Mouse (Mus musculus) WW6 (cell line): ENCODE data around the gene Senp2.

Experiments
- DNase-seq: peaks from one replicate; pipeline ENCODE4 v3.0.0-alpha.2; 2013; ENCODE audit warnings: low read depth, low spot score

The Senp2 gene

DNA sequence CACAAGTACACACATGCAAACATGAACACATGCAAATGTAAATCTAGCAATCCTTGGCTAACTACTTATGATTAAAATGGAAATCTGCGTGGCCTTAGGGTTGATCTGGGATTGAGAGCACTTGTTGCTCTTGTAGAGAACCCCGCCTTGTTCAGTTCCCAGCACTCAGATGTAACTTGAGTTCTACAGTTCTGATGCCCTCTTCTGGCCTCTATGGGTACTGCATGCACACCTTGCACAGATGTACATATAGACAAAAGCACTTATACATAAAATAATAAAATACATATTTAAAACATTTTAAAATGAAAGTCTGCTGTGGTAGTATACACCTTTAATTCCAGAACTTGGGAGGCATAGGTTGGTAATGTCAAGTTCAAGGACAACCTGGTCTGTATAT, 12.8 kb downstream of the Senp2 start:
- DNase-seq = no peak

DNA sequence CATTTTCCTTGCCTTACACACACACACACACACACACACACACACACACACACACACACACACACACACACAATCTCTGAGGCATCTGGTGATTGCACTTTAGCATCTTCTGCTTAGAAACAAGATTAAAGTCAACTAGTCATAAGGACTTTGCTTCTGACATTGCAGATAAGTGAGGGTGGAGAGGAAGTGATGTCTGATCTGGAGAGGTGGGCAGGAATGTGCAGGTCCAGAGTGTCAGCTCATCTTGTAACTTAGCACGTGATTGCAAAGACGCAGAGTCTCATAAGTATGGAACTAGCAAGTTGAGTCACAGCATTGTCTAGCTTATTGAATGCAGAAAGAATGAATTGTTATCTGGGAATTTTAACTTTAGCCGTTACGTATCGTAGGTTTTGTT, 18.2 kb downstream of the Senp2 start:
- no peak for DNase-seq

DNA sequence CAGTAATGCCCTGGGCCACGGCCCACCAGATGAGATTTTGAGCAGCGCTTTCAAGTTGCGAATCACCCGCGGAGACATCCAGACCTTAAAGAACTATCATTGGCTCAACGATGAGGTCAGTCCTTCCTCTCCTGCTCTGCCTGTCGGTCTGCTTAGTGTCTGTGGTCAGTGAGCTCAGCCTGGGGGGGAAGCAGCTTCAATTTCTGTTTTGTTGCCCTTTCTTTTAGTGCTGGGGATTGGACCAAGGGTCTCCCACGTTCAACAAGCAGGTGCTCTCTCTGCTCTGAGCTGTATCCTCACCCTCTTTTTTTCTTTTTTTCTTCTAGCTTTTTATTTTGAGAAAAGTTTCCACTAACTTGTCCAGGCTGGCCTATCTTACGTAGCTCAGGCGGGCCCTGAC, 29.3 kb downstream of the Senp2 start:
- no peak for DNase-seq

DNA sequence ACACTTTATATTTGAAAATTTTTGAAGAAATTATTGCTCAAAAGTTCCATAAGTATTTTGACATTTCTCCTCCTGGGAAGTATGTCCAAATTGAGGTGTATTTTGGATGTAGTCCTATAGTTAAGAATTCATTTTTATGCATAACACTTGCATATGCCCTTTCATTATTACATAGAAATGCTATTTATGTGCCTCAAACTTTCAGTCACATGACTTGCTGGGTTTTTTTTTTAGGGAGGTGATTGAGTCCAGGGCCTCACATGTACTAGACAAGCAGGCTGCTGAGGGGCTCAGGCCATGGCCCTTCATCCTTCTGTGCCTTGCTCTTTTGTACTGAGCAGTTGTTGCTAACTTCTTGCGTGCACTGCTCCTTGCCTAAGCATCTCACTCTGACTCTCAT, 30.7 kb downstream of the Senp2 start:
- DNase-seq = no peak

DNA sequence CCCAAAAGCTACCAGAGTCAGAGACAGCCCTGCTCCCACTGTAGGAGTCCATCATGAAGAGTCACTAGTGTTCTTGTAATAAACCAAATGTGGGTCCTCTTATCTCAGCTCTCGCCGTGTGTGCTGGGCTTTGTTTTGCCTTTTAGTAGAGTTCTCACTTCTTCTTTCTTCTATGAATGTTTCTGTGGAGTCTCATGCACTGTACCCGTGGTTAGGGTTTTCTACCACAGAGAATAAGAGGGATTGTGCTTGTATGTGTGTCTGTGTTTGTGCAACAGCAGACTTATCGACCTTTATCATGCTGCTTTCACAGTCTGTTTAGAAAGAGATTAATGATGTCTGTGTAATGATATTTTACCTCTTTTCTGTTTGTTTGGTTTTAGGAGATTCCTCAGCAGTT, 34.5 kb downstream of the Senp2 start:
- DNase-seq = no peak

DNA sequence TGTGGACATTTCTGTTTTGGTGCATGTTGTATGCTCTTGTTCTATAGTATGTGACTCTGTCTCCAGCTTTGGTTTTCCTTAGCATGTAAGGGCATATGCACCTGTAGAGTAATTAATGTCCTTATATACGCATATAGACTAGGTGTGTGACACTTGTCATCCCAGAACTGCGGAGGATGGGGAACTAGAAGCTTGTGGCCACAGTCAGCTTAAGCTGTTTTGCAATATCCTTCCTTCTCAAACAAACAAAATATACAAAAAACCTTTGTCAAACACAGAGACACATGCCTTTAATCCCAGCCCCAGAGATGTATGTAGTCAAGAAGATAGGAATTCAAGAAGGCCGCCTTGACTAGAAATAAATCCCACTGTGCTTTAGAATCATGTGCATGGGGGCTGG, 36.6 kb downstream of the Senp2 start:
- no peak for DNase-seq

DNA sequence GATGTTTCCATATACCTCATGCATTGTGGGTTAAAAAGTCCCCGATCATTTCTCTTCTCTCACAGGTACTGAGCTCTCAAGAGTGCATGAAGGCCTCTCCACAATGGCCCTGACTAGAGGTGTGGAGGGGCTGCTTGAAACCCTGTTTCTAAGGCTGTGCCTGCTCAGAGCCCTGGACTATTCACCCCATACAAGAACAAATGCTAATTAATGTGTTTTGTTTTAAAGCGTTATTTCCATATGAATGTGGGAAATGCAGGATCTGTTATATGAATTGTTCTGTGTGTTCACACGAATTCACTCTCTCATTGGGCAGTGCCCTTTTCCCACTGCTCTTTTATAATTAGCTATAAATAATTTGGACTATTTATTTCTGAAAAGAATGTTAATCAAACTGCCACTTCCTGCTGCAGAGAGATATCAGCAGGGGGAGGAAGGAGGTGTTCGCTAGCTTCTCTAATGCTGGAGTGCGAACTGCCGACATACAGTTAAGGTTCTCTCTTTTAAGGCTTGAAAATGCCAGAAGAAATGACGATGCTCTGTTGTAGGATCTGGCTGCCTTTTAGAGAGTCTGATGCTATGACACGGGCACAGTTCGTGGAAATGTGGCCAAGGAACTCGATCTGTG, 37.6 kb downstream of the Senp2 start:
- no peak for DNase-seq

DNA sequence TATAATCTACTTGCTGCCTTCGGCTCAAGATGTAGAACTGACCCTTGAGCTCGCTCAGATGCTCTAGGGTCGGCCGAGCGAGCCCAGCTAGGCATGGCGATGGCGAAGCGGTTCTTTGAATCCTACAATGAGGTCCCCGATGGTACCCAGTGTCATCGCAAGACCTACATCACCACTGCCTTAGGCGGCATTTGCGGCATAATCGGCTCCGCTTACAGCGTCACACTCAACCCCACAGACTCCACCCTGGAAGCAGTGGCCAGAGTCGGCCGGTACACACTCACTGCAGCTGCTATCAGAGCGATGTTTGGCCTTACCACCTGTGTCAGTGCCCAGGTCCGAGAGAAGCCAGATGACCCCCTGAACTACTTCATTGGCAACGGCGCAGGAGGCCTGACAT, 44.1 kb downstream of the Senp2 start:
- no peak for DNase-seq

DNA sequence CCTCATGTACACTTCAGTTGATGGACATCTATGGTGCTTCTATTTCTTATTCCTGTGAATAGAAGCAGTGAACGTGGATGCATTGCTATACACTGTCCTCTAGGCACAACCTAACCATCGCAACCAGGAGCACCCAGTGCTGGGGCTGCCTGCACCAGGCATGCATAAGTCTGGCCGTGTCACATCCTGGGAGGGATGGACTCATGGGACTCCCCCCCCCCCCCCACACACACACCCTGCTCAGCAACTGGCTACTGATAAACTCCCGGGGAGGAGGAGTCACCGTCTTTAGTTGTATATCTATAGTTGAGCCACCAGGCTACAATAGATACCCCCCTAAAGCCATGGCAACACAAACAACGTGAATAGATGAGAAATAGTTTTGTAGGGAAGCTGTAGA, 48.2 kb downstream of the Senp2 start:
- no peak for DNase-seq

DNA sequence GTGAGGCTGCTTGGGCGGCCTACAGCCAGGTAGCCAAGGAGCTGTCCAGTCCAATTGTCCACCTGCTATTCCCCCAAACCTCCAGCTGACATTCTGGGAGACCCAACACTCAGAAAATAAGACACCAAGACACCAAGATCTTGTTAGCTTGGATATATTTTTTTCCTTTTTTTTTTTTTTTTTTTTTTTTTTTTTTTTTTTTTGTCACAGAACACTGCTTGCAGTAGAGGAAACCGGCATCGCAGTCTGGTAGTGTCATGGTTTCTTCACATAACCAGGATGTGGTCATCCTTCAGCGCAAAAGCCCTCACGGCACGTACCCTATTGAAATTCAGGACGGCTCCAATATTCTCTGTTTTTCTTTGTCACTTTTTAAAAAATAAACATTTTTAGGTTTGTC, 49.6 kb downstream of the Senp2 start:
- DNase-seq = no peak

DNA sequence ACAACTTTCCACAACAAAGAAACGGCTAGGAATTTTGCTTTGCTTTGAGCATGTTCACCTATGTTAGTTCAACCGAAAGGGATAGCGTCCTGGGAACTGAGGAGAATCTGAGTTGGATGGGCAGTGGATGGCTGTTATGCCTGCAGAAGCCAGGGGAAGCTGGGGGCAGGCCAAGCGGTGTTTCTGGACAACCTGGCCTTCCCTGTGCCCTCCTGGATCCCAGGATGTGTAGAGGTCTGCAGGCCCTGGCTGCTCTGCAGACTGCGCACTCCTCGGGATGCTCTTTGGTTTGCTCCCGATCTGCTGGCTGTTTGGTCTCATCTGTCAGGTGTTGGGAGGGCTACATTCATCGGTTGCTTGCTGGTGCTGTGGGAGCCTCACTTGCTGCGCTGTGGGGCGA, 51.1 kb downstream of the Senp2 start:
- DNase-seq = no peak

DNA sequence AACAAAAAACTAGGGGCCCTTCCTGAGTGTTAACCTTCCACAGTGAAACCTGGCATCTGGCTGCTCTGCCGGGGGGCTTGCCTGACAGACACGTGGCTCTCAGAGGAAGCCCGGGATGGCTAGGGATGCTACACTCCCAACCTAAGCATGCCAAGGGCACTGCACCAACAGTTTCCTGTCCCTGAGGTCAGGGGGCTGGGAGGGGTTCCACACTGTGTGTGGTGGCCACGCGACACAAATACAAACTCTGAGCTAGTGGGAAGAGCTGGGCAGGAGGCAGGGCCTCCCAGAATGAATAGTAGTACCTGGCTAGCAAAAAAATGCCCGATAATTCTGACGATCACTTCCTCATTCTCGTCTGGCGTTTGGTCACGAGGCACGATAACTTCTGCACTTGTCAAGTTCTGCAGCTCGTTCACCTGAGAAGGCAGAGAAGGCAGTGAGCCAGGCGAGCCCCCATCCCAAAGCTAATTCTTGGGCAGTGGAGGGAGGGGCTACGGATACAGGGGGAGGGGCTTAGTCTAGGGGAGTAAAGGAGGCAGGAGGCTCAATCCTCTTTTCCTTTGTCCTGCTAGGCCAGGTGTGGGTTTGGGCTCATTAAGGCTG, 52.4 kb downstream of the Senp2 start:
- DNase-seq = no peak

DNA sequence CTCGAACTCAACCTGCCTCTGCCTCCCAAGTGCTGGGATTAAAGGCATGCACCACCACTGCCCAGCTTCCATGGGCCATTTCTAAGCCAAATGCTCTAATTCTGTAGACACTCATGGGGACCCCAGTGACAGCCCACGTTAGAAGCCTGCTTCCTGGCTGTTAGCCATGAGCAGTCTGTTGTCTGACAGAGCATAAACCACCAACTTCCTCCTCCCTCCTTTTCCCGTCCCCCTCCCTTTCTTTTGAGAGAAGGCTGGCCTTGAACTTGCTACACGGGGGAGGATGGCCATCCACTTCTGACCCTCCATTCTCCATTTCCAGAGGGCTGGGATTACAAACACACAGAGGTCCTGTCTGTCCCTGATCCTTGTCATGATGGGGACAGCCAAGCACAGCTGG, 53.0 kb downstream of the Senp2 start:
- no peak for DNase-seq

DNA sequence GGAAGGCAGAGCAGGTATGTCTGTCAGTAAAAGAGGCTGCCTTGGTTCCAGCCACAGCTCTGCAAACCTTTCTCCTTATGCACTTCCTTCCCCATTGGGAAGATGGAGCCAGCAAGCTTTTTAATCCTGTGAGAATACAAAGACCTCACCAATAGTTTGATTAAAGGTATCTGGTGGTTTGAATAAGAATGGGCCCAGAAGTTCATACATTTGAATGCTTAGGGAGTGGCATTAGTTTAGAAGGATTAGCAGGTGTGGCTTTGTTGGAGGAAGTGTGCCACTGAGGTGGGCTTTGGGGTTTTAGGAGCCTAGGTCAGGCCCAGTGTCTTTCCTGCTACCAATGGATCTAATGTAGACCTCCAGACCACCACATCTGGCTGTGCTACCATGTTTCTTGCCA, 56.3 kb downstream of the Senp2 start:
- no peak for DNase-seq

DNA sequence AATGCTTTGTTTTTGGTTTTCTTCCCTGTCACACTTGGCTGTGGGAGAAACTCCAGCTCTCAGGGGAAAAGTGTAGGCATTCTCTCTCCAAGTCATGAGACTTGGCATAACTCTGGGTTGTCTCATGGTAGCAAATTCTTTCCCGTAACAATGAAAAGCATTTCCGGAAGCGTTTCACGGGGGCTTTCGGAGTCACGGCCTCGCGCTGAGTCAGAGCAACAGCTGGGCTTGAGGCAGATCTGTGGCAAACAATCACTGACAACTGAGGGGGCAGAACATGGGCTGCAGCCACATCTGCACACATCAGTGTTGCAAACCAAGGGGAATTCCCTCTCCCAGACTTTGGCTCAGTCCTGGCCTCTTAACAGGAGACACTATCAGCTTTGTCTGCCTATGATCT, 58.1 kb downstream of the Senp2 start:
- DNase-seq = no peak

DNA sequence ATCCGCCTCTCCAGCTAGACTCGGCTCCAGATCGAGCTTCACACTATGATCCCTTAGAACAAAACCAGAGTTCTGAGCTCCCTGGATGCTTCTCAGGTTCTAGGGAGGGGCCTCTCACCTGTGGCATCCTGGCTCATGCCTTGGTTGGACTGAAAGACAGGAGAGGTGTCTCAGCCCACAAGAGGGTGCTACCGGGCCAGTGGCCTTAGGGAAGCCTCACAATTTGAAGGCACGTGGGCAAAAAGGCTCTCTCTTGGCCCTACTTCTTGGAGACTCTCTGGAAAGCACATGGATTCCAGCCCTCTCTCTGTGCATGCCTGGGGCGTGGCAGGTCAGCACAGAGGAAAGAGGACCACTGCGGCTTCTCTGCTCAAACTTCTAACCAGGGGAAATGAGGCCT, 62.1 kb downstream of the Senp2 start:
- no peak for DNase-seq

DNA sequence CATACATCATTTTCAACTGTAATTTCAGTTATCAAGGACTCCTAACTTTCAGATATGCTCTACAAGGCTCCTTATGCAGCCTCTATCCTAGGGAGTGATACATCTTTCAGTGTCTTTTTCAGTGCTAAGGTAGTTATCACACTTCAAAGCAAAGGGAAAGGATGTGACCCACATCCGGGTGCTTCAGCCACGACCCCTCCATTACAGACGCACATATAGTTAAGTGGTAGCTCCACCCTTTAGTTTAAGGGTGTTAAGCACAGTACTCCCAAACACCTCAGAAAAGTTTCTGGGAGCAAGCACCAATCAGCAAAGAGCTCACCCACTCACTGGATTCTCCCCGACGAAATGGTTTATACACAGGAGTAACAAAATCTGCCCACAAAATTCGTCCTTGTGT, 65.8 kb downstream of the Senp2 start:
- no peak for DNase-seq

DNA sequence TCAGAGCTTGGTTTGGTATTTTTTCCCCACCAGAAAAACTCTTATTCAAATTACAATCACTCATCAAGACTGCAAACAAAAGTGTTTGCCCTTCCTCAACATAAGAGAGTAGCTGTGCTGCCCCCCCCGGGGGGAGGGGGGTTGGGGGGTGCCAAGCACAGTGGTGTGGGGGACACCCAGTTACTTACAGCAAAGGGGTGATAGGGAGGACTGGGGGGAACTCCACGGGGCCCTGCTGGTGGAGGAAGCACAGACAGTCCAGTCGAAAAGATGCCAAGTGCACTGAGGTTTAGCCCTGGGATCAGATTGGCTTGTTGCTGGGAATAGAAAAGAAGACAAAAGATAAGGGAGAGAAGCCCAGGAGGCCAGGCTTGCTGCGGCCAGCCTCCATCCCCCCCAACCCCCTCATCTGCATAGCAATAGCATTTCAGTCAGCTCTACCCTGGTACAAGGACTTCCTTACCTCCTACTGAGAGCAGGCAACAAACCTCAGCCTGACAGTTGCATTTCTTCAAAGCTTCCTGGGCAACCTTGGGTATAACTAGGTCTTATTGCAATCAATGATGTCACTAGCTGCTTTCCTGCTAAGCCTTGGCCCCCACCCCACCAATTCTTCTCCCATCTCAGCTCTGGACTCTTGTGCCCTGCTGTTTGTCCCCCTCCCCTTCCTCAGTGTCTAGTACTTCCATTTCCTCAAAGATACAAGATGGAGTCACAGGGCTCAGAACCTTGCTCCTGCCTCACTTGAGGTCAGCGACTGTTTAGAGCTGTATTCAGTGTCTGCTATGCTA, 66.7 kb downstream of the Senp2 start:
- peak; percentile 50 for DNase-seq

DNA sequence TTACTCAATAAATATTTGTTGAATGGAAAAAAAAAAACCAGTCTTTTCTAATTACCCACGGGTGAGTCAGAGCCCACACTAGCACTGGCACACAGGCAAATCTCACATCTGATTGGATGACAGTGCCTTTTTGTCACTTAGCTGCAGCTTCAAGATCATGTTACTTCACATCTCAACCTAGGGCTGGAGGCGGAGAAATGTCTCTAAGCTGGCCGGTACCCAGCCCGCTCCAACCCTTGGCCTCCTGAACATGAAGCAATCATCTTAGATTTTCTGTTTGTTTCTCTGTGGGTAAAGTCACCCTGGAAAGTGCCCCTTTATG, 67.3 kb downstream of the Senp2 start:
- DNase-seq = no peak

DNA sequence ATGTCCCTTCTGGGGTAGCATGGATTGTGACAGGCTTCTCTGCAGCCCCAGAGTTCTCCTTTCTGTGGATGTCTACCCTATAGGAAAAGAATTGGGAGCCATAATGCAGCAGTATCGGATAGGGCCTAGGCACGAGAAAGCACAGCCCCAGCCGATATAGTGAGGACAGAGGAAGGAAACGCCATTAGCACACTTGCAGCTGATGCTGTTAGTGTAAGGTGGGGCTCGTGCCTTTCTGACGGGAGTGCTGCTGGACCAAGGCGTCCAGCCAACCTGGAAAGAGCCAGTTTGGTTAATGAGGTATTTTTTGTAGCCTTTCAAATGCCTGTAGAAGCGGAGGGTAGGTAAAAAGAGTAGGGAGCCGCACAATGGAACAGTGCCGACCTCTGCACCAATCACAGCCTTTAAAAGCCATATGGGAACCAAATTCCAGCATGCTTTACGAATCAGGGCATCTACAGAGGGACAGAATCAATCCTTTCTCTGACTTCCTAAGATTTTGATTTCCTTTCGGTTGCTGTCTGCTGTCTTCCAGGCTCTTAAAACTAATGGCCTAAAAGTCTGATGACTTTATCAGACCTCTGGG, 70.9 kb downstream of the Senp2 start:
- no peak for DNase-seq

DNA sequence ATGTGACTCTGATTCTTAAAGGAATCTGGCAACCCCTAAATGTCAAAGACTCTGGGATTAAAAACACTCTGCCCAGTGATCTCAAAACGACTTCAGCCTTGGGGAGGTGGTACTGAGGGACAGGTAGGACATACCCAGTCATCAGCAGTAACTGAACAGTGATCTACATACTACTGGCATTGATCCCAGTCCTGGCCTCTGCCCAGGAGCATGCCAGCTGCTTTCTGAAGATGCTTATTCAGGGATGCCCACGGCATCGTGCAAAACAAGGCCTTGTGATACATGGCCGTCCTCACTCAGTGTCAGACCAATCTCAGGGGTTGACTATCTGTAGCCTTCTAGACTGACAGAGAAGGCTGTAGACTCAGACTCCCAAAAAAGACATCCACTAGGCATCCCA, 76.1 kb downstream of the Senp2 start:
- DNase-seq = no peak

DNA sequence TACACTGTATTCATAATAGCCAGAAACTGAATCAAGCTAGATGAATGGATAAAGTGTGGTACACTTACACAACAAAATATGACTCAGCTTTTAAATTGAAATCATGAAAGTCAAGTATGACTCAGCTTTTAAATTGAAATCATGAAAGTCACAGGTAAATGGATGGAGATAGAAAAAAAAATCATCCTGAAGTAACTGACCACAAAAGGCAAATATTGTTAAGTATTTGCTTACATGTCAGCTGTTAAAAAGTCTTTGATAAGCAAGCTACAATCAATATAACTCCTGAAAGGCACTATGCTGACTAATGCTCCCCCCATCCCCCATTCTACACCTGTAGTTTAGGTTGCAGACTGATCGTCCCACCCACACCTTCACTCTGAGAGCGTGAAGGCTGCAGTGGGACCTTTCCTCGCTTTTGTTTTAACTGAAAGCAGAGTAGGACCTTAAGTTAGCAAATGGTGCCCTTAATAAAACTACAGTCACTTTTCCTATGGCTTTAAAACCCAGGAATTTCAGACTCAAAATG, 82.0 kb downstream of the Senp2 start:
- no peak for DNase-seq

DNA sequence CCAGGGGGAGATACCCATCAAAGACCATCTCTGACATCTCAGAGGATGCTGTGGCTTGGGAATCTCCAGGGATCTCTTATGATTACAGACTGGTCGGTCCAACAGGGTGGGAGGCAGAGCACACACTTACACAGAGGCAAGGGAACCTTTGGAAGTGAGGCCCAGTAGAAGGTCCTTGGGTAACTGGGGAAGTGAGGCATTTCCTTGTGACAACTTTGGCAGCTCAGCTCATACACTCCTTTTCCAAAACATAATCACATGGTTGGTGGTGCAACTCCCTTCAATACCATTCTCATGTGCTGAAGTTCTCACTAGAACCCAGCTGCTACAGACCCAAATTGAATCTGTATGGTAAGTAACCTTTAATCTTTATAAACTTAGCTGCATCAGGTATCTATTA, 86.5 kb downstream of the Senp2 start:
- DNase-seq = no peak
